Mouse (Mus musculus): Measurements from ENCODE around the gene Znrf1. TPM values are rescaled to one million over a fixed set of nuclear protein-coding genes. Genes with fewer than 3 reads are reported as not detected.

Znrf1 gene
- polyA plus RNA-seq, 1 experiment from 2014 or later, result 14.8 TPM

- H3K4me2 ChIP-seq (replicated peaks; ENCODE audit: low read depth), result no peak overlapping the region
Measured at GRCm38 (mm10) chr8:111572431-111572830, 36.5 kb downstream of the Znrf1 start.

DNA sequence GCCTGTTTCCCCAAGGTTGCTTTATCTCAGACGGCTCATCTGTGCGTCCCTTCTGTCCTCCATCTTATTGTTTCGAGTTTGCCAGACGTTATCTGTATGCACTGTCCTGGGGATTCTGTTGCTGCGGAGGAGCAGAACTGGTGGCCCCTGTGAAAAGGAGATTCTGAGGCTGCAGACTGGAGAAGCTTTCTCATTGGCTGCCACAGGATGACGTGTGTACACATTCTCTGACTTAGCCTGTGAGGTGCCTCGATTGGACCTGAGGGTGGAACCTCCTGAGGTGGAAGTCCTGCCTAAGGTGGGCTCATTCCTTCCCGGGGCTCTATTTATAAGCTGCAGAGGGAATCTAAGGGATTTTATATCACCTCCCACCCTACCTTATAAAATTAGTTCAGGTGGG lies 37.7 kb downstream of the Znrf1 start:
- ATAC-seq (ENCODE audit: low FRiP score, low TSS enrichment) (no peak), DNase-seq (ENCODE audit: low spot score) (no peak)
- TF ChIP-seq CTCF (IDR thresholded peaks at IDR 0.05; ENCODE audit: low read depth) (no peak), EP300 (optimal IDR thresholded peaks at IDR 0.05) (no peak)
- H3K9me3 ChIP-seq (ENCODE audit: control insufficient read depth, low read length), result no peaks in the 10 kb centered on the region
- no peak overlapping the region for H3K4me2 ChIP-seq (replicated peaks; ENCODE audit: low read depth)
- H3K27me3 ChIP-seq (ENCODE audit: control insufficient read depth, insufficient read depth, low read length), result no peaks in the 10 kb centered on the region
- no peaks in the 10 kb centered on the region for H3K36me3 ChIP-seq (ENCODE audit: control insufficient read depth, insufficient read depth, low read length)
- no peaks in the 10 kb centered on the region for H3K4me1 ChIP-seq (replicated peaks; ENCODE audit: control insufficient read depth, insufficient read depth)
- H3K4me3 ChIP-seq (ENCODE audit: low read depth, low read length), result no peak overlapping the region
- H3K27ac ChIP-seq (replicated peaks), result no peak overlapping the region
- 39% methylated on average over 8 of the region's 8 CpGs for WGBS
- H3K9ac ChIP-seq (ENCODE audit: low read length), result no peak overlapping the region

More at GRCm38 (mm10) chr8:111572431-111572830, 36.5 kb downstream of the Znrf1 start:
- H3K27me3 ChIP-seq (ENCODE audit: control insufficient read depth, insufficient read depth, low read length), result no peaks in the 10 kb centered on the region
- no peak for TF ChIP-seq EP300 (optimal IDR thresholded peaks at IDR 0.05)
- TF ChIP-seq CTCF (IDR thresholded peaks at IDR 0.05; ENCODE audit: low read depth), result no peak
- H3K36me3 ChIP-seq (ENCODE audit: control insufficient read depth, insufficient read depth, low read length), result no peaks in the 10 kb centered on the region
- no peak overlapping the region for H3K4me3 ChIP-seq (ENCODE audit: low read depth, low read length)
- no peak overlapping the region for H3K27ac ChIP-seq (replicated peaks)
- no peaks in the 10 kb centered on the region for H3K4me1 ChIP-seq (replicated peaks; ENCODE audit: control insufficient read depth, insufficient read depth)
- DNase-seq (ENCODE audit: low spot score) (no peak), ATAC-seq (ENCODE audit: low FRiP score, low TSS enrichment) (no peak)
- 76% methylated on average over 2 of the region's 2 CpGs for WGBS
- H3K9ac ChIP-seq (ENCODE audit: low read length), result no peak overlapping the region
- H3K9me3 ChIP-seq (ENCODE audit: control insufficient read depth, low read length), result no peaks in the 10 kb centered on the region

DNA sequence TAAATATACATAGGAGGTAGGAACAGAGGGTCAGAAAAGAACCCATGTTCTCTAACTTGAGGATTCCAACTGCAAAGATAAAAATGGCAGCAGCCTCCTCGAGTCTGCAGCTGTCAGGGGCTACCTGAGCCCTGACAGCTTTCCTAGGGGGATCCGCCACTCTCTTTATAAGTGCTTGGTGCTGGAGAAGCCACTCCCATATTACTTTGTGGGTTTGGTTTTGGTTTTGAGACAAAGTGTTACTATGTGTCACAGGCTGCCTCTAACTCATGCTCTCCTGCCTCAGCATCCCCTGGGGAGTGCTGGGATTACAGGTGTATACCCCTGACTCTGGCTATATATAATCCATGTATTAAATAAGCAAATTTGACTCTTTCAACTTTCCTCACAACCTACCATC lies 38.1 kb downstream of the Znrf1 start:
- ATAC-seq (ENCODE audit: low FRiP score, low TSS enrichment), result no peak

GRCm38 (mm10) chr8:111575492-111575891 lies 39.6 kb downstream of the Znrf1 start:
- Histone ChIP-seq H3K9ac (ENCODE audit: low read length) (no peak overlapping the region), H3K27me3 (ENCODE audit: control insufficient read depth, insufficient read depth, low read length) (no peaks in the 10 kb centered on the region), H3K4me3 (ENCODE audit: low read depth, low read length) (no peak overlapping the region), H3K9me3 (ENCODE audit: control insufficient read depth, low read length) (no peaks in the 10 kb centered on the region), H3K4me1 (replicated peaks; ENCODE audit: control insufficient read depth, insufficient read depth) (no peaks in the 10 kb centered on the region), H3K36me3 (ENCODE audit: control insufficient read depth, insufficient read depth, low read length) (no peaks in the 10 kb centered on the region), H3K27ac (replicated peaks) (no peak overlapping the region), H3K4me2 (replicated peaks; ENCODE audit: low read depth) (no peak overlapping the region)
- WGBS, result 91% methylated on average over 4 of the region's 4 CpGs
- TF ChIP-seq CTCF (IDR thresholded peaks at IDR 0.05; ENCODE audit: low read depth) (no peak), EP300 (optimal IDR thresholded peaks at IDR 0.05) (no peak)
- ATAC-seq (ENCODE audit: low FRiP score, low TSS enrichment) (no peak), DNase-seq (ENCODE audit: low spot score) (no peak)

More for the DNA sequence above, 38.1 kb downstream of the Znrf1 start:
- TF ChIP-seq EP300 (optimal IDR thresholded peaks at IDR 0.05) (no peak), CTCF (IDR thresholded peaks at IDR 0.05; ENCODE audit: low read depth) (no peak)
- Histone ChIP-seq H3K9ac (ENCODE audit: low read length) (no peak overlapping the region), H3K4me3 (ENCODE audit: low read depth, low read length) (no peak overlapping the region), H3K9me3 (ENCODE audit: control insufficient read depth, low read length) (no peaks in the 10 kb centered on the region), H3K27me3 (ENCODE audit: control insufficient read depth, insufficient read depth, low read length) (no peaks in the 10 kb centered on the region), H3K27ac (replicated peaks) (no peak overlapping the region), H3K4me1 (replicated peaks; ENCODE audit: control insufficient read depth, insufficient read depth) (no peaks in the 10 kb centered on the region), H3K4me2 (replicated peaks; ENCODE audit: low read depth) (no peak overlapping the region), H3K36me3 (ENCODE audit: control insufficient read depth, insufficient read depth, low read length) (no peaks in the 10 kb centered on the region)
- WGBS, result 79% methylated on average over 2 of the region's 2 CpGs
- DNase-seq (ENCODE audit: low spot score), result no peak

DNA sequence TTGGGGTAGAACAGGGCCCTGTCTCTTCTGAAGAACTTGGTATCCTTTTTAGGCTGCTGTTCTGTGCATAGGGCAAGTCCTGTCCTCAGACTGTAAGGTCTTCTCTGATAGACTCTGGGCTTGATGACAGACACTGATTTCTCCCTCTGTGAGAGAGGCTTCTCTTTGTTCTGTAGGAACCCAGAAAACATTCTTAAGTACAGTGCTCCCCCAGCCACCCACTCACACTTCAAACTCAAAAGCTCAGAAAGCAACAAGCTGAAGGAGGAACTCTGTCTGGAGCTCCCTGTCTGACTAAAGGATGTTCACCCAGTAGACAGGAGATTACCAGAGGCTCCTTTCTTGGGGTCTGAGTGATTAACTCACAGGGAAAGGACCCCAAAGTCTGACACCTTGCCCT lies 40.6 kb downstream of the Znrf1 start:
- TF ChIP-seq CTCF (IDR thresholded peaks at IDR 0.05; ENCODE audit: low read depth) (no peak), EP300 (optimal IDR thresholded peaks at IDR 0.05) (no peak)
- Histone ChIP-seq H3K9ac (ENCODE audit: low read length) (no peak overlapping the region), H3K4me2 (replicated peaks; ENCODE audit: low read depth) (no peak overlapping the region), H3K9me3 (ENCODE audit: control insufficient read depth, low read length) (no peaks in the 10 kb centered on the region), H3K27me3 (ENCODE audit: control insufficient read depth, insufficient read depth, low read length) (no peaks in the 10 kb centered on the region), H3K4me3 (ENCODE audit: low read depth, low read length) (no peak overlapping the region), H3K4me1 (replicated peaks; ENCODE audit: control insufficient read depth, insufficient read depth) (no peaks in the 10 kb centered on the region), H3K36me3 (ENCODE audit: control insufficient read depth, insufficient read depth, low read length) (no peaks in the 10 kb centered on the region), H3K27ac (replicated peaks) (no peak overlapping the region)
- no peak for ATAC-seq (ENCODE audit: low FRiP score, low TSS enrichment)
- DNase-seq (ENCODE audit: low spot score), result no peak

- H3K9ac ChIP-seq (ENCODE audit: low read length), result no peak overlapping the region
- WGBS, result 75% methylated on average over 9 of the region's 9 CpGs
- H3K9me3 ChIP-seq (ENCODE audit: control insufficient read depth, low read length), result no peaks in the 10 kb centered on the region
- no peak overlapping the region for H3K4me2 ChIP-seq (replicated peaks; ENCODE audit: low read depth)
- H3K27ac ChIP-seq (replicated peaks), result no peak overlapping the region
- no peaks in the 10 kb centered on the region for H3K36me3 ChIP-seq (ENCODE audit: control insufficient read depth, insufficient read depth, low read length)
- H3K4me3 ChIP-seq (ENCODE audit: low read depth, low read length), result no peak overlapping the region
- no peak for ATAC-seq (ENCODE audit: low FRiP score, low TSS enrichment)
- DNase-seq (ENCODE audit: low spot score), result no peak
- TF ChIP-seq CTCF (IDR thresholded peaks at IDR 0.05; ENCODE audit: low read depth) (no peak), EP300 (optimal IDR thresholded peaks at IDR 0.05) (no peak)
- no peaks in the 10 kb centered on the region for H3K27me3 ChIP-seq (ENCODE audit: control insufficient read depth, insufficient read depth, low read length)
- no peaks in the 10 kb centered on the region for H3K4me1 ChIP-seq (replicated peaks; ENCODE audit: control insufficient read depth, insufficient read depth)
Measured at GRCm38 (mm10) chr8:111577880-111578533, 42.1 kb downstream of the Znrf1 start.

All from stomach, postnatal 0 days (tissue).